Comparison of ENCODE assay signal across 19 mouse cellular contexts in genomic region chr16:45765801-45766494, GRCm38 (mm10). TPM values are rescaled to one million over a fixed set of nuclear protein-coding genes. Genes with fewer than 3 reads are reported as not detected.
"Had no signal": no experiment of that assay in that cellular context is flagged by ENCODE, and none has a peak within 500 bp of the region (broad histone marks: within the 10 kb centered on the region; RNA-seq: fewer than 3 reads in every experiment).

No protein-coding gene starts in this region.

- ATAC-seq: midbrain, embryonic 13.5 days; midbrain, embryonic 16.5 days had no signal

- H3K9ac ChIP-seq: limb, embryonic 13.5 days; liver, embryonic 13.5 days; midbrain, embryonic 13.5 days; neural tube, embryonic 13.5 days had no signal

- H3K4me2 ChIP-seq: limb, embryonic 13.5 days; liver, embryonic 13.5 days; midbrain, embryonic 13.5 days; neural tube, embryonic 13.5 days had no signal

- H3K27me3 ChIP-seq: limb, embryonic 13.5 days; liver, embryonic 13.5 days; midbrain, embryonic 13.5 days; neural tube, embryonic 13.5 days had no signal

- DNase-seq: kidney, adult 8-10 months; left cerebral cortex, postnatal 4 days; liver, embryonic 13.5 days; lung, adult 2 months; lung, postnatal 14 days; lung, postnatal 4 days; retina, postnatal 1 day; right cerebral cortex, postnatal 25 days; spleen, adult 18-20 months; thymus, adult 18-20 months; thymus, postnatal 36 days had no signal

- H3K27ac ChIP-seq: limb, embryonic 13.5 days; liver, embryonic 13.5 days; midbrain, embryonic 13.5 days; neural tube, embryonic 13.5 days had no signal

- H3K9me3 ChIP-seq: limb, embryonic 13.5 days; liver, embryonic 13.5 days; midbrain, embryonic 13.5 days; neural tube, embryonic 13.5 days had no signal

- H3K4me3 ChIP-seq: limb, embryonic 13.5 days; liver, embryonic 13.5 days; midbrain, embryonic 13.5 days; myocyte; neural tube, embryonic 13.5 days had no signal

- H3K4me1 ChIP-seq: liver, embryonic 13.5 days had no signal

- H3K36me3 ChIP-seq: liver, embryonic 13.5 days had no signal

RNA-seq across cellular contexts. Expression of gene Tagln3, which starts 41.5 kb away (rescaled TPM):
- total RNA-seq: megakaryocyte progenitor cell, adult 5-6 weeks; megakaryocyte-erythroid progenitor cell, adult 5-6 weeks; monocyte, adult 5-6 weeks had no signal
